Mouse (Mus musculus) c-Kit-positive CD71-positive TER-119-negative erythroid progenitor cells, embryonic 14.5 days (primary cell): Measurements from ENCODE around the gene Pck1.

Experiments used
- DNase-seq: peaks from one replicate; pipeline ENCODE4 v3.0.0-alpha.2; 2013; ENCODE audit warnings: low read depth

The Pck1 gene

DNA sequence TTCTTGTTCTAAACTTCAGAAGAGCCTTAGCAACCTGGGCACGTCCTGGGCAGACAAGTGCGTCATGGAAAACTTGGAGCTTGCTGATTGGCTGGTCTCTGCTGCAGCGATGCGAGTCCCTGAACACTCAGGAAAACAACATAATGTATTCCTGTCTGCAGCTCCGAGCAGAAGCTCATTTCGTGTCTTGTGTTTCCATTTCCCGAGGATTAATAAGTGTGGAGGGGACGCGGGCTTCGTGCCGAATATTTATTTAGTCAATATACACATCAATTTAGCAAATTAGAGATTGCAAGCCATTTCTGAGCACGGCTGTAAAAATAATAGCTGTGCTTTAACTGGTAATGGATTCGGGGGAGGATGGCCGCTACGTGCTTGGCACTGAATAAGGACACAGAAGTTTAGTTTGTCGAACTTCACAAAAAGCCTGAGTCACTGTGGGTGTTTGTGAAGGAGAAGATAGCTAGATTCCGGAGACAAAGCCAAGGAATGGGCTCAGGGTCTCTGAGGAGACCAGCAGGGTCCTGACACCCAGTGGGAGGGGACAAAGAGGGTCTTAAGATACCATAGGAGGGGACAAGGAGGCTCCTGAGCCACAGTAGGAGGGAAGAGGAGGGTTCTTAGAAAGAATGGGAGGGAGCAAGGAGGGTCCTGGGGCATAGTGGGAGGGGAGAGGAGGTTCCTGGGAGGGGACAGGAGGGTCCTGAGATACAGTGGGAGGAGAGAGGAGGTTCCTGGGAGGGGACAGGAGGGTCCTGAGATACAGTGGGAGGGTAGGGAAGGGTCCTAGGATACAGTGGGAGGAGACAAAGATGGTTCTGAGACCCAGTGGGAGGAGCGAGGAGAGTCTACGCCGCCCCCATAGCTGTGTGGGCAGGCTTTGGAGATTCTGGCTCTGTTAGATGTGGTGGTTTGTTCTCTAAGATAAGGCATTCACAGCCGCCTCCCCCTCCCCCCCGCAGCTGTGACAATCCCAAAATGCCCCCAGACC lies 21.0 kb downstream of the Pck1 start:
- peak; percentile 41 for DNase-seq

DNA sequence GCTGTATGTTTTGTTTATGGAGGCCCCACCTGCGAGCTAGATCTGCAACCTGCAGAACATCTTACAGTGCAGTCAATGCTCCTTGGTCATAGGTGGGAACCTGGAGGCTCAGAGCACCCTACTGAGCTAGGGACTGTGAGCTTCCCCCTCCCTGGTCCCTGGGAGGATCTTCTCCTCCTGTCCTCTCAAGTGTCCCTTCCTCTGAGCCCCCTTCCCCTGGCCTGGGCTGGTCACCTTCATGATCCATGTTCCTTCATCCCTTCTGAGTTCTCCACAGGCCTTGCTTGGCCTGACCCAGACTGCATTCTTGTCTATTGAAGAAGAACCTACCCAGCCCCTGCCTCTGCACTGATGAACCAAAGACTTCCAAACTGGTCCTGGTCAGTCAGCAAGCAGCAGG lies 21.7 kb downstream of the Pck1 start:
- no peak for DNase-seq

DNA sequence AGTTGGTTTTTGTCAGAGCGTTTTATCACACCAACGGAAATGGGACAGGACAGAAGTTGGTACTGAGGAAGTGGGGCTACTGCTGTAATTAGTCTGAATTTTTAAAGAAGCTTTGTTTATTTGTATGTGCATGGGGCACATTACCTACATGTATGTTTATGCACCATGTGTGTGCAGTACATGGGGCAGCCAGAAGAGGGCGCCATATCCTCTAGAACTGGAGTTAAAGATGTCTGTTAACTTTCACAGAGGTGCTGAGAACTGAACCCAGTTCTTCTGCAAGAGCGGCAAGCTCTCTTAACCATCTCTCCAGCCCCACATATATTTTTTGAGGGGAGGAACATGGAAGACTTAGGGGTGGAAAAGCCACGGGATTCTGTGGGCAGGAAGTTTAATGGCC lies 22.9 kb downstream of the Pck1 start:
- no peak for DNase-seq

DNA sequence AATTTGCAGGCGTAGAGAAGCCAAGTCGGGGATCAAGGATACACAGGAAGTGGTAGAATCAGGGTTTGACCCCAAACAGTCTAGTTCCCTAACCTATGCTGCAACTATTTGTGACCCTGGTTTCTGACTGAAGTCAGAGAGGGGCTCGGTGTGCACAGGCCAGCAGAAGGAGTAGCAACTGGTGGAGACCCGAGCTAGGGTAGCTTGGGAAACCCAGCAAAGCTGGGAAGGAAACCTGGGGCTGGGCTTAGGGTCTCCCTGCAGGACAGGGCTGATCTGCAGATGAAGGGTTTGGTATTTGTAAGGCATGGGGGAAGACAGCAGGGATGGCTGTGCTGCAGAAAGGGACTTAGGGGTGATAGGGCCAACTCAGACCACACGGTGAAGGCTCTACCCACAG lies 24.6 kb downstream of the Pck1 start:
- DNase-seq, result no peak

DNA sequence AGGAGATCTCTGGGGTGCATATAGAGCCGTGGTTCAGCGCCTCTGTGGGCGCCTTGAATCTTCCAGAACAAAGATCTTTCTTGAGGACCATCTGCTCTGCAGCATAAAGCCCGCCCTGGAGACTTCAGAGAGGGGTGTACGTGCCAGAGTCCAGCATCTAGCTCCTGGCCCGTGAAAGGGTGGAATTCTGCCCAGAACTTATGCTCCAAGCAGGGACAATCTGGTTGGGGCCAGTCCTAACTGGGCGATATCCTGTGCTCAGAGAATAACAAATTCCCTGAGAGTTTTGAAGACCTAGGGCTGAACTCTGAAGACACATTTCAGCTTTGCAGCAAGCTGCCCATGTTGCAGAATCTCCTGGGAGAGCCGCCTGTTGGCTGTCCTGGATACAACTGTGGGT lies 25.1 kb downstream of the Pck1 start:
- no peak for DNase-seq

DNA sequence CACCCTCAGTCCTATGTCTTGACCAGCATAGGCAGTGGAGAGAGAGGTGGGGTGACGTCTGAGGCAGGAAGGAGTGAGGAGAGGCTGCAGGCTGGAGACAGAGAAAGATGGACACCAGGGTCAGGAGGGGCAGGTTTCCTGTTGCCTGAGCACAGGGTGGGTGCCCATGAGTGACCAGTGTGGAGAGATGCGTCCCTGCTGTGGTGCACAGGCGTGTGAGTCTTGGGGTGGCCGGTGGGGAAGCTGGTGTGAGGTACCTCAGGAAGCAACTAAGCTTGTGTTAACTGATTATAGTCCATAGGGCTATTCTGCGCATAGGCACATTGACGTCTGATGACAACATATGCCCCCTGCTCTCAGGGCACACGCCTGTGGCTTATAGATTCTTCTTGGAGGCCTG lies 26.2 kb downstream of the Pck1 start:
- DNase-seq, result no peak

DNA sequence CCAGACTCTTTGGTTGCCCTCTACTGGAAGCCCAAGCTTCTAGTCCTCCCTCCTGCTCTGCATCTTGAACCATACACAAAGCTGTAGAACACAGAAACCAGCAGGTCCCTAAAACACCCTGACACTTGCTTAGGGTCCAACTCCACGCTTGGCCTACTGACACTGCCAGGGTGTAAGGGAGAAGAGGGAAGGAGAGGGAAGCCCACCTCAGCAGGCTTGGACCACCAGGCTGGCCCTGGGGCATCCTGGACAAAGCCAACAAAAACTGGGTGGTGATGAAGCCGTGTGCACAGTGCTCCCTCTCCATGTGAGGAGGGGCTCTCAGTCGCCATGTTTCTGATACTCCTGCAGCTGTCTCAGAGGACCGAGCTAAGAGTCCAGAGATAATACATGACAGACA lies 27.2 kb downstream of the Pck1 start:
- DNase-seq, result no peak

DNA sequence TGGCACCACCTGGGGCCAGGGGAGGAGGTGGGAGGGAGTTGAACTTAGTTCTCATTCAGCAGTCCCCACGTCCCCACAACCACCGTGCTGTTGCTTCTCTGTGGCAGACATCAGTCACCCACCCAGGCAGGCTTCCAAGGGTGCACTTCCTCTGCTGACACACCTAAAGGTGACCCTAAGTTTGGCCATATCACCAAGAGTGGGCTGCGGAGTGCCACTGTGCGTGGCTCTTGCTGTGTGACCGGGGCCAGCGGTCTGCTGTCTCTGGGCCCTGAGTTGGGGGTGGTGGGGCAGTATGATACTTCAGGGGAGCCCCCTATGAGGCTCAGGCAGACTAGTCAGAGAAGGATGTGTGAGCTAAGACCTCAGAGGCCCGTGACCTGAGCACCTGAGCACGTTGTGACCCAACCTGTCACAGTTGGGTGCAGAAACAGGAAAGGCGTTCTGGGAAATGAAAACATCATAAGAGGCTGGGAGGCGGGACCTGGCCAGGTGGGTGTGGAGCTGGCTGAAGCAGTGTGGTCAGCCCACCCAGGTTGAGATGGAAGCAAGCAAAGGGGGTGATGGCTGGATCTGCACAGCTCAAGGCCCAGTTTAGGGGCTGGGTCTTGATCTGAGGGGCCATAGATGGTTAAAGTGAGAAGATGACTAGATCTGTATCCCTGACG lies 28.0 kb downstream of the Pck1 start:
- no peak for DNase-seq

DNA sequence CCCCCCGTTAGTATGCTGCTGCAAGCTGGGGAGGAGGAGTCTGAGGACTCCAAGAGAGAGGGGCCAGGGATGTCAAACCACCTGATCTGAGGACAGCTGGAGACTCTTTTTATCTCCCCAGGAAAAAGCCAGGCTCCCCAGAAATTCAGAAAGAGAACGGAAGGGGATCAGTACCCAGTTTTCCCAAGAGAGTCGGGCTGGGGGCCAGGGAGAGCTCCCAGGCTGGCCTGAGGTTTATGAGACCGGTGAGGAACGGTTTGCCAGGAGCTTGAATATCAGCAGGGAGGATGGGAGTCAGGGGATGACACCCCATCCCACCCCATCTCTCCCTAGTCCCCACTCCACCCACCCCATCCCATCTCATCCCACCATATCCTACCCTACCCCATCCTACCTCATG lies 28.6 kb downstream of the Pck1 start:
- no peak for DNase-seq

DNA sequence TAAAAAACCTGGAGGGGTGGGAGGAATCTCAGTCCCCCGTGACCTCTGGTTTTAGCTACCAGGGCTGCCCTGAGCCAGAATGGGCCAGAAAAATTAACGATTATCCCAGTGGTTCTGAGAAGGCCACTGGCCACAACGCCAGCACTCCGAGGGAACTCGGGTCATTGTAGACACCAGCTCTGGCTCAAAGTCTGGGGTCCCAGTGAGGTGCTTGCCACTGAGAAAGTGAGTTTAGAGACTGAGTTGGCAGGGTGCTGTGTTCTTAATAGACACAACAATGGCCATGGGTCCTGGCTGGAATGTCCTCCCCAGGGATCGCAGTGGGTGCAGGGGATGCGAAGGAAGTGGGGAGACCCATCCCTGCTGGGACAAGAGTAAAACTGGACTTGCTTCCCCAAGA lies 29.1 kb downstream of the Pck1 start:
- no peak for DNase-seq

DNA sequence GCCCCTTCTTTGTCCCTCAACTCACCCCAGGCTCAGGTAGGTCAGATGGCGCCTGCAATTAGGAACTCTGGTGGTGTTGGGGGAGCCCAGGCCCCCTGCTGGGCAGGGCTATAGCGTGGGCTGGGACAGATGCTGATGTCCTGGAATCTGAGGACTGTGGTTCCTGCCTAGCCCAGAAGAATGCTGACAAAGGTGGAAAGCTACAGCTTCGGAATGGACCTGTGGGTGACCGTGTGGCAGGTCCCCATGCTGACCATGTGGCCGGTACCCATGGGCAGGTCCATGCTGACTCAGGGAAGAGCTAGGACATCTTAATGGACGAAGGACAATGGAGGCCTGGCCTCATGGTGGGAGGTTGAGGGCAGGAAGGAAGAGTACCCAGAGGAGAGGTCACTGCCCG lies 29.9 kb downstream of the Pck1 start:
- DNase-seq, result no peak

DNA sequence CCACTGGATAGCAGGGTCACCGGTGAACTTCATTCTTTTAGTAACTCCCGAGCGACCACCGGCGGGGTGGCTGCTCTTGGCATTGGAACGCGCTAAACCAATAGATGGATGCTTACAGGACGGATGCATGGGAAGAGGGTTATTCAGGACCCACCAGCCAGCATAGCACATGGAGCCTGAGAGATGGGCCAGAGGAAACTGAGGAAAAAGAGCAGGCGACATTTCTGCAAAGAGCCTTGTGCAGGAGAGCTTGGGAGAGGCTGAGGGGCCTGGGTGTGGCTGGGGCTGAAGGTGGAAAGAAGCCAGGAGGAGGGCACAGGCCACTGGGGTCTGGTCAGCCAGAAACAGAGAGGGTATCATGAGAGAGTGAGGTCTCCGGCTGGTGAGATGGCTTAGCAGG lies 30.5 kb downstream of the Pck1 start:
- DNase-seq, result no peak

DNA sequence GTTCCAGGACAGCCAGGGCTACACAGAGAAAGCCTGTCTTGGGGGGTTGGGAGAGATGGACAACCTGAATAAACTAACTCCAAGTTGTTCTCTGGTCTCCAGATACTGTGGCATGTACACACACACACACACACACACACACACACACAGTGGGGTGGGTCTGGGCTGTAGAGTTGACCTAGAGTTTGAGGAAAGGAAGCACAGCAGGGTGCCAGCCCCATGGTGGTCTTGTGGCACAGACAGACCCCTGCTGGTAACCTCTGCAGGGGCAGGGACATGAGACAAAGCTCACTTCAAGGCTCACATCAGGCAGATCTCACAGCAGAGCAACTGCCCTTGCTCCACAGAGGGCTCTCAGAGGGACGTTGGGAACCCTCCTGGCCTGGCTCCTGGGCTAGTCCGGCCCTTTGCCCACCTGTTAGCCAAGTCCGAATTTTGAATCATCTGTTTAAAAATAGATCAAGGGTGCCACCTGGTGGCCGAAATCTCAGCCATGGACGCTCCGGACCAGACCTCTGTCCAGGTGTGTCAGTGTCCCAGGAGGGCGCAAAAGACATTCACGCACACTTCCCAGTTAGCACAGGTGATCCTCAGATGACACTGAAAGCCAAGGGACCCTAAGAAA lies 31.1 kb downstream of the Pck1 start:
- no peak for DNase-seq

DNA sequence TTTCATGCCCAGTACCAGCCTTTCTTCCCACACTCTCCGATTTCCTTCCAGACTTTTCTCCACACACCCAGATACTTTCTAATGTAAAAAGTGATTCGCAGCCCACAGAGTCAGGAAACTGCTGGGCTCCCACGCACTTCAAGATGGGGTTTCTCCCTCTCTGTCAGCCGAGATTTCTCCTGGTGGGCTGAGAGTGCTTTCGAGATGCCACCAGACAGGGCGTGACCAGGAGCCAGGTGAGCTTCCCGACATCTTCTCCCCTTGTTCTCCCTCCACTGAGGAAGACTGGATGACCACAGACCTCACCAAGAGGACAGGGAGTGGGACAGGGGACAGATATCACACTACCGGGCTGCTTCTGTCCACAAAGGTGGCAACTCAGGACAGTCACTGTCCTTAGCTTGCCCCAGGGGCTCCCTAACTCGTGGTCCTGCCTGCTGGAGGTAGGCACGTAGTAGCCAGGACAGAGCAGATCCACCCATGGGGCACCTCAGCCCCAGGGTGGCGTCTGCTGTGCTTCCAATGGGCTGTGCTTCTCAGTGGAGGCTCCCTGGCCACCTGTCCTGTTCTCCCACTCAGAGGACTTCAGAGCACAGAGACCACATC lies 31.7 kb downstream of the Pck1 start:
- no peak for DNase-seq

DNA sequence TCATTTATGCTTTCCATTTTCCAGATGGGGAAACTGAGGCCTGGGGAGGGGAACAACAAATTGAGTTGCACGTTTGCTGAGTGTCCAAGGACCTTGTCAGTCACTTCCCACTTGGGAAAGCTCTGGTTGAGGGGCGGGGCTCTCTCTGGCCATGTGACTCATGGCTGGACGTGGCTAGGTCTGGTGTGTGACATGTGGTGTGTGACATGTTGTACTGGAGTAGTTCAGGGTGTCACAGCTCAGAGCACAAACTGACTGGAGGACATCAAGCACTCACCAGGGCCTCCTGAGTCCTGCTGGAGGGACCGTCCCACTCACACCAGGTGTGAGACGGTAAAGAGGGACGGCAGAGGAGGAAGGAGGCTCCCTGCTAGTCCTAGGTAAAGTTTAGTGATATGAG lies 32.4 kb downstream of the Pck1 start:
- DNase-seq, result no peak

DNA sequence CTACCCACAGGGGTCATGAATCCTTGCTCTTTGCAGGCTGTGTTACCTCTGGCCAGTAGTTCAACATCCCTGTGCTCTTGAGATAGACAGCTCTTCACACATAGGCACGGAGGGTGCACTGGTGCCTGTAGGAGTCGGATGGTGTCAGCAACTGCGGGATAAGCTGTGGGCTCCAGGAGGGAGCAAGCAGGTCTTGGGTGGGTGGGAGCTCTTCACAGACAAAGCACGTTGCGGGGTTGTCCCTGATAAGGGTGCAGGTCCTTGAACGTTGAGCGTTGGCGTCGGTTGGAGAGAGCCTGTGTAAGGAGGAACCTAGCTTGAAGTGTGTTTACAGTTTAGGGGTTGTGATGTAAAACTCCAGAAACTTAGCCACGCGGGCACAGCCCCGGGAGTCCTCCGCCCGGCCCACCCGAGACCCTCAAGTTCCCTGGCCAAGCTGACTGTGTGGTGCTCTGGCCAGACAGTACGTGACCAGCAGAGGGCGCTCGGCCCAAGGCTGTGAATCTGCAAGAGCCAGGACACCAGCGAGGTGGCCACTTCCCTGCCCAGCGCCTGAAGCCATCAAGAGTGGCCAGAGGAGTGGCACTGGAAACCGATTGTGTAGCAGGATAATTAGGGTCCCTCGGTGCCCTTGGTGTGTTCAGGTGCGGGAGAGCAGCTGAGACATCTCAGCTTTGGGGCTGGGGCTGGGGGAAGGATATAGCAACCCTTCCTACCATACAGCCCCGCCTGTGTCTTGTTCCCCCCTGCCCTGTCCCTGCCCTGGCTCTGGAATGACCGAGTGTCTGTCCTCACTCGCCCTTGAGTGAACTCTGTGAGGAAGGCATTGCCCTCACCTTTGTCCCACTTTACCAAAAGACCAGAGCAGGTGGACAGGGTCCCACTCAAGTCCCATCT lies 33.4 kb downstream of the Pck1 start:
- peak; percentile 42 for DNase-seq

DNA sequence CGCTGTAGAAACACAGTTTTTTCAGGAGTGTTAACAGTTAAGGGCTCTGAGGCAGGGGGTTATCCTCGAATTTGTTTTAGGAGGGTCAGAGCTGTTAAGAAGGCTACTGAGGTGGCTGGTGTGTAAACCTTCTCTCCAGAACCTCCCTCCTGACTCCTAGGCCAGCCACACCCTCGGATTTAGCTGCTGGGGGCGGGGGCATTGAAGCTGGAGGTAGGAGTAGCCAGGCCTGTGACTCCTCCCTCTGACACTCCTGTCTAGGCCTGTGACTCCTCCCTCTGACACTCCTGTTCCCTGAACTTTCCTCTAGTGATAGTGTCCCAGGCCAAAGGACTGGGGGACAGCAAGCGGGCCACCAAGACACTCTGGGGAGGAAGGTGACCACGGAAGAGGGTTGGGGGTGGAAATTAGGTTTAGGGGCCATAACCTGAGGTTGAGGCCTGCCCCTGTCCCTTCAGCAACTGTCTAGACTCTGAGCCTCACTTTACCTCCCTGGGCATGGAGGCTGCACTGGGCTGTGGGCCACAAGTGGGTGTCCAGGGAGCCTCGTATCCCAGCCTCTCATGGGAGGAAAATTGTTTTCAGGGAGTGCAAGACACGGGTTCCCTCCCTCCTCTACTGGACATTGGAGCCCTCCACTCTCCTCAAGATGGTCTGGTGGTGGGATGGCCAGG lies 34.5 kb downstream of the Pck1 start:
- DNase-seq, result no peak

DNA sequence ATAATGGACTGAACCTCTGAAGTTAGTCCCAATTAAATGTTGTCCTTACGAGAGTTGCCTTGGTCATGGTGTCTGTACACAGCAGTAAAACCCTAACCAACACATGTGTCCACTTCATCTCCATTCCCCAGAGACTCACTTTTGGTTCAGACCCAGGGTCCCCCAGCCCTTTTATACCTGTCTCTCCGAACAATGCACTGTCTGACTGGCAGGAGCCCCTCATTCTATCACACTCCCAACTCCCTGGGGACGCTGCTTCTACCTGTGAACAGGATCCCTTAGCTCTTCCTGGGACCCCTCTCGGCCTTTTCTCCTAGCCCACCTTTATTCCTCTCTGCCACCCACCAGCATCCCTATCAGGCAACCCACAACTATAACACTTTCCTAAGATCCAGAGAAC lies 41.9 kb downstream of the Pck1 start:
- DNase-seq, result no peak

DNA sequence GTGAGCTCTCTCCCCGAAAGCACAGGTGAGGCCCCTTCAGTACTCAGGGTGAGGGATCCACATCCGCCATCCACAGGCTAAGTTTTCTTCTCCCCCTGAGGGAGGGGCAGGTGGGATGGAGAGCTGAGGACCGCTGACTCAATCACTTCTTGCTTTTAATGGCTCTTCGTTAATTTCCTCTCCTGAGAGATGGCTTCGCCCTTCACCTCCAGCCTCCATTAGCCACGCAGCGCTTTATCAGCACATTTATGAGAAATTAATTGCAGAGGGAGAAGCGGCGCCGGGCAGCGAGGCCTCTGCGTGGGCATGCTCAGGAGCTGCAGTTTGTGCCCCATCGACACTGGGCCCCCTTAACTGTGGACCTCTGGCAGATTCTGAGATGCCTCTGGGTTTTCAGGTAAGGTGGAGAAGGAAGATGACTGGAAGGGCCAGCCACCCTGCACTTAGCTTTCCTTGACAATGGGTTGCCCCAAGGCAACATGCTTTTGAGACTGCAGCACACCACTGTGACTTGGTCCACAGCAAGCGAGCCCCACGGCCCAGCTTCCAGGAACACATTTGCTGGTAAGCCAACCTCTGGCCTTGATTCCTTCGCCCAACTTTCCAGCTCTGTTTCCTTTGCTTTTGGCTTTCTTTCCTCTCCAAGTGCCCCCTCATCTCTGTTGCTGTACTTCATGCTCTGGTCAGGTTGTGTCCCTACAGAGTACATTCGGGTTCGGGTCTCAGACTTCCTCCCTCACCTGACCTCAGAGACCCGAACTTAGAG lies 50.3 kb downstream of the Pck1 start:
- DNase-seq, result no peak

DNA sequence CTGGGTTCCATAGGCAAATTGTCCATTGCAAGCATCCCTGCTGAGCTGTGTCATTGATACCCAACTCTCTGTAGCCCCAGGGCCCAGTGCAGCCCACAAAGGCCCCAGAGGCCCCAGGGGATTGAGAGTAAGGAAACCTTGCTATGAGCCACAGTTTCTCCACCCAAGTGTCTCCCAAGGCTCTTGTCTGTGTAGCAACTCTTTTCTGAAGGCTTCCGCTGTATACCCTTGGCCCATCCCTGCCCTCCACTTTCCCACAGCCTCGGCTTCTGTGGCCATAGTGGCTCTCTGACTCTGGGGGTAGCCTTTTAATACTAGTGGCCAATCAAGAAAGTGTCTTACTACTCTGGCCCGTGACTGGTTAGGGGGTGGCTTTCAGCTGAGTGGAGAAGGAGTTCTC lies 50.9 kb downstream of the Pck1 start:
- DNase-seq, result no peak
